Mouse (Mus musculus): ENCODE measurements around the gene Obsl1. TPM values are rescaled to one million over a fixed set of nuclear protein-coding genes. Genes with fewer than 3 reads are reported as not detected.

Gene Obsl1
- total RNA-seq, 2 experiments from 2014 or later: 24.1 to 26.3 TPM

DNA sequence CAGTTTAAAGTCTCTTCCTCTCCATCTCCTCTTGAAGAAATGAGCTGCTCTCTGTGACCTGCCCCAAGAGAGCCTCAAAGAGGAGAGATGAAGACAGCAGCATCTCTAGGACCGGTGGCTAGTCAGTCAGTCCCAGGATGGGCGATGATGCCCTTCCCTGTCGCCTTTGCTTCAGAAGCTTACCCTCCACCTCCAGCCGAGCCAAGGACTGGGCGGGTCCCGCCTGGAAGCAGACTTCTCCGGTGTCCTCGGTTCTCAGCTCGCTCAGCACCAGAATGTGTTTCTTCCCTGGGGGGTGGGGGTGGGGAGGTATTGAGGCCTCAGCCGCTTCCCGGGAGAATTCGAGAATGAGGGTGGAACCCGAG is 19.2 kb downstream of the Obsl1 start:
- no peak for DNase-seq

DNA sequence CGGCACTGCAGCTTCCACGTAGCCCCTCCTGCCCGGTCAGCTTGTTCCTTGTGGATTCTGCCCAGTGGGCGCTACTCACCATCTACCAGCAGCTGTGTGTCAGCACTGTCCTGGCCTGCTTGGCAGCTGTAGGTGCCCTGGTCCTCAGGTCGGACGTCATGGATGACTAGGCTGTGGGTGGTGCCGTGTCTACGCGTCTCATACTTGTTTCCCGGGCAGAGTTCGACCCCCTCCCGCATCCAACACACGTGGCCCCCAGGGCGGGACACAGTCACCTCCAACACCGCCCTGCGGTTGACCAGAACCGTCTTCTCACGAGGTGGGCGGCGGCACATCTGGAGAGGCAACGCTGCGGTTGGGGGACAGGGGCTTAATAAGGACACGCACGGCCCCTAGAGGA is 19.7 kb downstream of the Obsl1 start:
- no peak for DNase-seq

DNA sequence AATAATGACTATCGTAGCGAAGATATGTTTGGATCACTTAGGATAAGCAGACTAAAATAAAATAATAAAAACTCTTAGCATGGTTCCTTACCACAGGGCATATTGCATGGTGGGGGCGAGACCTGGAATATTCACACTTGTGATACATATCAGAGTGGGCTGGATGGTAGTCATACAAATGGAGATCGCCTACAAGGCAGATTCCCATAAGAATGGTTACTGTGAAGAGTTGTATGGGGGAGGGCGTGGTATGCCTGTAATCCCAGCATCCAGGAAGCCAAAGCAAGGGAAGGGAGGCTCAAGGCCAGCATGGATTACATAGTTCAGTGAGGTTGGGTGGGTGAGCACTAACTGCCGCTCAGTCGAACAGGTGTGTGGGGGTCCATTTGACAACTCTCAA is 25.5 kb downstream of the Obsl1 start:
- DNase-seq: peak in 1 of 2 experiments; percentile 23

DNA sequence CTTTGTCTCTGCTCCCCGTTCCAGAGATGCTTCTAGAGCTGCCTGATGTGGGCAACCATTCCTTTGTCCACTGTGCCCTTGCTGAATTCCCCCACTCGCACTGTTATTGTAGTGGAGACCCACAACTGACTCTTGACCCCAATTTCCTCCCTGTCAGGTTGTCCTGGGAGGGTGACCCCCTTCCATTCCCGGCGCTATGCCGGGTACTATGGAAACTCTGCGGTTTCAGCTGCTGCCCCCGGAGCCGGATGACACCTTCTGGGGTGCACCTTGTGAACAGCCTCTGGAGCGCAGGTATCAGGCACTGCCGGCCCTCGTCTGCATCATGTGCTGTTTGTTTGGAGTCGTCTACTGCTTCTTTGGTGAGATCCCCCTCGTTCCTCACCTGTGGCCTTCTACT is 26.2 kb downstream of the Obsl1 start:
- no peak for DNase-seq

DNA sequence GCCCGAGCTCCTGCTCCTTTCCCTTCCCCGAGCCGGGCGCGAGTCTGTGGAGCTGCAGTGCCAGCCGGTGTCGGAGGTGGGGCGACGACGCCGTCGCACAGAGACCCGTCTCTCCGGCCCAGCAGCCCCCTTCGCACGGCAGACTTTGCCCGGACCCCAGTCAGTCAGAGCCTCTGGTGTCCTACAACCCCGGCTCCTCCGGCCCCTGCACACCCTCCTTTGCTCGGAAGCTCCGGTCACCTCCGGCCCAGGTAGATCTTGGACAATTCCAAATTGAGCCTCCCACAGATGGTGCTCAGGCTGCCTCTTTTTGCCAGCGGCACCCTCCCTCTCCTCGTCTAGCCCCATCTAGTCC is 26.6 kb downstream of the Obsl1 start:
- DNase-seq: peak in 1 of 2 experiments; percentile 35

DNA sequence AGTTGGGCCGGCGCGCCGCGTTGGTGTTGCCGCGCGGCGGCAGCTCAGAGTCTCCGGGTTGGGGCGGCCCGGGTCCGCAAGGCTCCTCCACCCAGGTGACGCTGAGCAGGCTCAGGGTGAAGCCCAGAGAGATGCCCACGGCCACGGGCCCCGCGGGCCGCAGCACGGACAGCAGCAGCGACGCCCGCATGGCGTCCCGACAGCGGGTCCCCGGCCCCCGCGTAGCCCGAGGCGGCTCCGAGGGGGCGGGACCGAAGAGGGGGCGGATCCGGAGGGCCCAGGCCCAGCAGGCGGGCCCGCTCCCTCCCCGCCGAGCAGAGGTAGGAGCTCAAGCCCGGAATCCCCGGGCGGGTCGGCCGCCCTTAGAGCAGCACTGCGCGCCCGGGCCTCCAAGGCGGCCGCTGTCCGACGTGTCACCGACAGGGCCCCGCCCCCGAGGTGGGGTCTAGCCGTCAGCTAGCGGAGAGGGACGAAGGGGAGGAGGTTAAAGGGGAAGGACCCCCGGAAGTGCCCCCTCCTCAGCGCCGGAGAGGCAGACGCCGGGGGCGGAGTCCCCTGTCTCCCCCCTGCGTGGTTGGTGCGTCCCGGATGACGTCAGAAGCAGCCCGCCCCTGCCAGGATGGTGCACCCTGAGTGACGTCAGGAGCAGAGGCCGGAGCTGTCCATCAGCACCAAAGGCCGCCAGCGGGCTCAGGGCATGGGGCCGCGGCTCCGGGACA is 27.2 kb downstream of the Obsl1 start, which contains the start of the genes Chpf and Tmem198:
Chpf (minus strand) TSS at position 392 of the 719 bp plus-strand sequence.
Tmem198 (plus strand) TSS at position 617 of the 719 bp plus-strand sequence.
- DNase-seq: peak; percentile 98 to 99

DNA sequence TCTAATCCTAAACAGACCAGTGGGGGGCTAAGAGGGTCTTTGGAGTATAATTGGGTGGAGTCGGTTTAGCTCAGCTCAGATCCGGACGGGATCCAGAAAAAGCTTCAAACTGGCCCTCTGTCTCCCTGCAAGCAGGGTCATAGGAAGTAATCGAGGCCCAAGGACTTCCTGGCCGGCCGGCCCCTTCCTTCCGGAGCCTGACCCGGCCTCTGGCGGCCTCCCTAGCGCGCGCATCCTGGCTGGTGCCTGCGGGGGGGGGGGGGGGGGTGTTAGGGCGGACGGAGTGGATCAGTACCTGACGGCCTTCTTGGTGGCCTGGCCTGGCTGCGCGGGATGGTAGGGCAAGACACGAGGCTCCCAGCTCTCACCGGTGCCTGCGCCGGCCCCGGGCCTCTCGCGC is 27.8 kb downstream of the Obsl1 start:
- no peak for DNase-seq

DNA sequence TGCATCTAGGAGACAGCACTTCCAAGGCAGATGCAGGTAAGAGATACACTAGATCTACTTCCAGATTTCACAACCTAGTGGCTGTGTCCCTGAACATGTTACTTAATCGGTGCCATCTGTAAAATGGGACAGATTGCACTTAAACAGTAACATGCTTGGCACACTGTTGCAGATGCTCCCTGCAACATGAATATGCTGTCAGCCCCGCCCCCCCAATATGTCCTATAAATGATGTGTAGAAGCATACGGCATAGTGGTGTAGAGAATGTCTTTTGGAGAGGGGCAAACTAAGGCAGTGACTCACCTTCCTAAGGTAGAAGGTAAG is 28.3 kb downstream of the Obsl1 start:
- peak in 1 of 2 experiments; percentile 29 for DNase-seq

DNA sequence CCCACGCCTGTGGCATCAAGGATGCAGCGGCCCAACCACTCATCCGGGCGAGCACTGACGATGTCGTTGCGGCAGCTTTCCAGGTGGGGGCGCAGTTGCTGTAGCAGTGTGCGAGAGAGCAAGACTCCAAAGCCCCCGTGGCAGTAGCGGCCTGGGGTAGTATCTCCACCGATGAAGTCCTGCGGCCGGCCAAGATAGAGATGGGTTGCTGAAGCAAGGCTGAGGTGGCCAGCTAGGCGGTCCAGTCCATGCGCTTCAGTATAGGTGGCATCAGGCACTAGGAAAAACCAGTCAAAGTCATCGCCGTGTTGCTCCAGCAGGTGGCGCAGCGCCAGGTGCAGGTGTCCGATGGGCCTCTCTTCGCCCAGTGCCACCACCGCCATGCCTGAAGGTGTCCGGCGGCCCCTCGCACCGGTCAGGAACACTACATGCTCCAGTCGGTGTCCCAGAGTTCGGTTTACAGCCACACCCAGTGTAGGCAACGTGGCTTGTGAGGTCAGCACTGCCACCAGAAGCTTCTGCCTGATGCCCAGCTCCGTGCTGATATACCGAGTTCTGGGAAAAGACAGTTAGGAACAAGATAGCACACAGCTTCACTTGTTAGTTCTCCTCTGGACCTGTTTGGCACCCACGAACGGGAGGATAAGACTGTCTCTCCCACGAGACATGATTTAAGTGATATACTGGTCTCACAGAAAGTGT is 28.8 kb downstream of the Obsl1 start:
- peak; percentile 79 to 86 for DNase-seq

DNA sequence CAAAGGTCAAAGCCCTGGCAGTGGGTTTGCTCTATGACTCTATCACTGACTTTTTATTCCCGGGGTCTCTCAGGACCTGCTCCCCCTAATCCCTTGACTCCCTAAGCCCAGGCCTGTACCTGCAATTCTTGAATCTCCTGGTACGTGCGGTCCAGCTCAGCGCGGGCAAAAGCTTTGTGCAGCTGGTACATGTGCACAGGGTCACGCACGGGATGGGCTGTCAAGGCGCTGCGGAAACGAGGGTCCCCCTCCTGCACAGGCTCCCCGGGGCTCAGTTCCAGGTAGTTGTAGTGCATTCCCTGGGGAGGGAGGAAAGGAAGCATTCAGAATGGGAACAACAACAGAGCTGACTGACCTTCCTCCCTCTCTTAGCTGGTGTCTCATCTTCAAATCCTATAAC is 29.8 kb downstream of the Obsl1 start:
- DNase-seq: no peak

DNA sequence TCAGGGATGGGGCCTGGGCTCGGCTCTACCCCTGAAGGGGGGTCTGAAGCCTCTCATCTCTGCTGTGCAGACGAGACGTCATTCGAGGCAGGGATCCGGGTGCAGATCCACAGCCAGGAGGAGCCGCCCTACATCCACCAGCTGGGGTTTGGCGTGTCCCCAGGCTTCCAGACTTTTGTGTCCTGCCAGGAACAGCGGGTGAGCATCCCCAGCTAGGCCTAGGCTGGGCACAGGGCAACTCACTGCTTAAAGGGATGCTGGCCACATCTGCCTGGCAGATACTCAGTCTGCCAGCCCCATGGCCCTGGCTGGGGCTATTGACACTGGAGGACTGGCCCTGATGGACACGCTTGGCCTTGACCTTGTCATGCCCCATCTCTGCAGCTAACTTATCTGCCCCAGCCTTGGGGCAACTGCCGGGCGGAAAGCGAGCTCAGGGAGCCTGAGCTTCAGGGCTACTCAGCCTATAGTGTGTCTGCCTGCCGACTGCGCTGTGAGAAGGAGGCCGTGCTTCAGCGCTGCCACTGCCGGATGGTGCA is 36.9 kb downstream of the Obsl1 start:
- DNase-seq: no peak

DNA sequence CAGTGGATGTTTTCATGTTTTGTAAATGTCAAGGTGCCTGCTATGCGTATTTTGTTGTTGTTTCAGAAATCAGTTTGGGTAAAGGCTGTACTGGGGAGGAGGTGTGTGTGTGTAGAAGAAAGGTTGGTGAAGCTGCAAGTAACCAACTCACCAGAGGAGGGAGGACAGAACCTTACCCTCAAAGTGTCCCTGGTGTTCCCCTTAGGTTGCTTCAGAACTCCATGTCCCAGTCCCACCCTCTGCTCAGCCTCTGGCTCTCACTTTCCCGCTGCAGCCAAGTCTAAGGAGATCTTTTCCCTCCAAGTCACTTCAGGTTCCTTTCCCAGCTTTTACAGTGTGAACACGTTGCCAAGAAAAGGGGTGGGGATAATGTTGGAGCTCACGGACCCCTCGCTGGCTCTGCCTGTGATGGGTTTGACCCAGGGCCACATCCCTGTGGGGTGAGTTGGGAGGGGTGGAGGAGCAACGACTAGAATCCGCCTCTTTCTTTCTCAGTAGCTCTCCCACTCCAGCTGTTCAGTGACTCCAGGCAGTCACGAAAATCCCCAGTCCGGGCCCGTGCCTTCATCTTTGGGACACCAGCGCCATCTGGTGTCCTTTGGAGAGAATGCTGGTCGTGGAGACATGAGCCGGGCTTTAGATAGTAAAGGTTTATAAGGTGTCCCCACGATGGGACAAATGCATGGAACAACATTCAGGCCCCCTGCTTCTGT is 38.9 kb downstream of the Obsl1 start:
- peak; percentile 81 to 84 for DNase-seq

DNA sequence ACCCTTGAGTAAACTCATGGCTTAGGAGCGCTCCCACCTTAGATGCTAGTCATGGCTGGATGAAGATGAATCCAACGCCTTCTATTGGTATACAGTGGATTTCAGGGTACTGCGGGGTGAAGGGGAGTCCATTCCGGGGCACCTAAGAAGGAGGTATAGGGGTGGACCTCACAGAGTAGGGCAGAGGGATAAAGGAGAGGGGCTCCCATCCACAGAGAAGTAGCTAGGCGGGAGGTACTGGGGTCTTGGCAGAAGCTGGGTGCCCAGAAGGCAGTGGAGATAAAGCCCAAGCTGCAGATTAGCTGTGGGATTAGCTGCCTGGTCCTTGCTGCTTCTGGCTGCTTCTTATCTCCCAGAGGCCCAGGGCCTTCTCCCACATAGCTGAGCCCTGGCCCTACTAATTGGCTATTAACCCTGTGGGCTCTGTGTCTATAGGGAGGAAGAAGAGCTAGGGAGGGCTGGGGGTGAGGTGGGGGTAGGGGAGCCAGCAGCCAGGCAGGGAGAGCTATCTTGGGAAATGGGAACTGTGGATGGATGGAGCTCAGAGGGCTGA is 42.5 kb downstream of the Obsl1 start:
- DNase-seq: no peak

DNA sequence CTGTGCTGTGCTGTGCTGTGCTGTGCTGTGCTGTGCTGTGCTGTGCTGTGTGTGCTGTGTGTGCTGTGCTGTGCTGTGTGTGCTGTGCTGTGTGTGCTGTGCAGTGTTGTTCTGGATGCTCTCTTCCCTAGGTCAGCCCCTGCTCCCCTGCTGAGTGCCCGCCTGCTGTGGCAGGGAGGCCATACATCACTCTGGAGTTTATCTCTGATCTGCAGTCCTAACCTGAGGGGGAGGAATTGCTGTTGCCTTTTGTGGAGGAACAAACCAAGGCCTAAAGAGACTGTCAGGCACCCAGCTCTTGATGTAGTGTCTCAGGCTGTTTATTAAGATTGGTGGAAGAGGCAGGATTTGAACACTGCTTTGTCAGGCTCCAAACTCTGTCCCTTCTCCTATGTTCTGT is 43.6 kb downstream of the Obsl1 start:
- DNase-seq: no peak

DNA sequence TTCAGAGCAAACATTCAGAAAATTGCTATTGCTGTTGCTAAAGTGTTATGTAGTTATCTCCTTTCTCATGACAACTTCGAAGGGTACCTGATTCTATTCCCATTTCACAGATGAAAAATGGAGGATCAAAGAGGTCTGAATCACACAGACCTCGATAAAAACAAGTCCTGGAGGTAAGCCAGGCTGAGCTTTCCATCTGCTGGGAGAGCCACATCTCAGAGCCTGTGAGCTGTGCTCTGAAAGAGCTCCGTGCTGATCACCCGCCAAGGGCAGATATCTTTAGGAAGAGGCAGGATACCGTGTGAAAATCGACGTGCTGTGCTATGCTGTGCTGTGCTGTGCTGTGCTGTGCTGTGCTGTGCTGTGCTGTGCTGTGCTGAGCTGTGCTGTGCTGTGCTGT is 46.0 kb downstream of the Obsl1 start:
- DNase-seq: no peak

DNA sequence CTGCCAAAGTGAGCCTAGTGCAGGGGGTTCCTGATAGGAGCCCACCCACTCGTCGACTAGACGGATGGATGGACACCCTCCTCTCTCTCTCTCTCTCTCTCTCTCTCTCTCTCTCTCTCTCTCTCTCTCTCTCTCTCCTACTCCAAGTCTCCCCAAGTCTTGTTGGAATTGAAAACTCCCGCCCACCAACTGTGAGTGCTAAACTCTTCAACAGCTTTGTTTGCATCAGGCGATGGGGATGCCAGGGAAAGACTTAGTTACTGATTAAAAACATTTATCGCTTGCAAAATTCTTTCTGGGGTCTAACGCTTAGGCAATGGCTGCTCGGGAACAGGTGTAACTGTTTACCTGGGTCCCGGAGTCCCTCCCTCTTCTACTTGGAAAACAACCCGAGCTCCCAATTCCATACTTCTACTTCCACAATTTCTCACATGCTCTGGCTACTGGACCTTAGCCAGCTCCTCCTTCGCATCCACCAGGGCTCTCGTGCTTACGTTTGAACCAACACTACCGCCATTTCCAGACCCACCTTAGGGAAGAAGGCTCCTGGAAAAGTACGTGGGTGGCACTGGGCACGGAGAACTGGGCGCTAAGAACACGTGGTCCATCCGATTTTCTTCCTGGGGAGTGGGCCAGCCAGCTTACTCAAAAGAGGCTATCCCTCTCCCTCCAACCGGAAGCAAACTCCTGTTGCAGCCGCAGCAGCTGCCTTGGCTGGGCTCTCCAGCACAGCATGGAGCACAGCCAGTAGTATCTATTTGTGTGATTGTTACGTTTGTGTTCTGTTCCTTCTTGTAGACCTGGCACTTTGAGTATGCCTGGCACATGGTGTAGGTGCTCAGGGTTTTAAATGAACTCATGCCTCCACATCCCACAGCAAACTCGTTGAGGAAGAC is 47.2 kb downstream of the Obsl1 start:
- peak in 1 of 2 experiments; percentile 46 for DNase-seq

DNA sequence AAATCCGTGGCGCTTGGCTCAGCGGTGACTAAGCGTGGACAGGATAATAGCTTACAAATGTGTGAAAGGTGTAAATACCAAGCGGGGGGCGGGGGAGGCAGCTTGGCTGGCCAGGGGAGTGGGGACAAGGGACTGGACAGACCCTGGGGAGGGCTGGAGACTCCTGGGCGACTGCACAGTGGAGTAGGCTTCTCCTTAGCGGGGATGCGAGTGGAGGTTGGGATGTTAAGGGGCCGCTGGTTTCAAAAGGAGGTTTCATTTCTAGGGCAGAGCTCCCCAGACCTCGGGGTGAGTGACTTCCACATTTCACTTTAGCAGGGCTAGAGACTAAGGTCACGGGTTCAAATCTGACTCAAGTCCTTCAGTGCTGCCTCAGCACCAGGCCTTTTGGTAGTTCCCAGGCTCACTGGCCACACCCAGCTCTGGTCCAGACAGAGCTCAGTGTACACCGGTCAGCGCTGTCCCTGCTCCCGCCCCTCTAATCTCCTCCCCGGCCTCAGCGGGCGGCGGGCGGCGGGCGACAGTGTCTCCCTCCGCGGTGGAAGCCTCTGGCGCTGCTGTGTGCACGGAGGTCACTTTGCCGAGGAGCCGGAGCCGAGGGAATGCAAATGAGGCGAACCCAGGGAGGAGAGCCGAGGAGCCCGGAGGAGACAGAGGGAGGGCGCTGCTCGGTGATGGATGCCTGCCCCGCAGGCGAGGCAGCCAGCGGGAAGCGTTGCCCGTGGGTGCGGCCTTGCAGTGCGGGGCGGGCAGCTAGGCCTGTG is 48.0 kb downstream of the Obsl1 start:
- DNase-seq: peak in 1 of 2 experiments; percentile 59

DNA sequence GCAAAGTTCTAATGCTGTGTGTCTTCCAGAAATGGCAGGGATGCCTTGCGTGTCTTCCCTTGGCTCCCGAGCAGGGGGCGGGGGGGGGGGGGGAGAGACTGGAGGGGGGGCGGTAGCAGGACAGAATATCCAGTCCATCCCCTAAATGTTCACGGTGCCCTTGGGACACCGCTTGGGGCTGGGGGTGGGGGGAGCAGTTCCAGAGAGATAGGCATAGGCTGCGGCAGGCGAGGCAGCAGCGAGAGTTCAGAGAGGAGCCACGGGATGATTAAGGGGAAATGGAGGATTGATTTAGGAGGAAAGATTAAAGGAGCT is 48.6 kb downstream of the Obsl1 start:
- DNase-seq: no peak

DNA sequence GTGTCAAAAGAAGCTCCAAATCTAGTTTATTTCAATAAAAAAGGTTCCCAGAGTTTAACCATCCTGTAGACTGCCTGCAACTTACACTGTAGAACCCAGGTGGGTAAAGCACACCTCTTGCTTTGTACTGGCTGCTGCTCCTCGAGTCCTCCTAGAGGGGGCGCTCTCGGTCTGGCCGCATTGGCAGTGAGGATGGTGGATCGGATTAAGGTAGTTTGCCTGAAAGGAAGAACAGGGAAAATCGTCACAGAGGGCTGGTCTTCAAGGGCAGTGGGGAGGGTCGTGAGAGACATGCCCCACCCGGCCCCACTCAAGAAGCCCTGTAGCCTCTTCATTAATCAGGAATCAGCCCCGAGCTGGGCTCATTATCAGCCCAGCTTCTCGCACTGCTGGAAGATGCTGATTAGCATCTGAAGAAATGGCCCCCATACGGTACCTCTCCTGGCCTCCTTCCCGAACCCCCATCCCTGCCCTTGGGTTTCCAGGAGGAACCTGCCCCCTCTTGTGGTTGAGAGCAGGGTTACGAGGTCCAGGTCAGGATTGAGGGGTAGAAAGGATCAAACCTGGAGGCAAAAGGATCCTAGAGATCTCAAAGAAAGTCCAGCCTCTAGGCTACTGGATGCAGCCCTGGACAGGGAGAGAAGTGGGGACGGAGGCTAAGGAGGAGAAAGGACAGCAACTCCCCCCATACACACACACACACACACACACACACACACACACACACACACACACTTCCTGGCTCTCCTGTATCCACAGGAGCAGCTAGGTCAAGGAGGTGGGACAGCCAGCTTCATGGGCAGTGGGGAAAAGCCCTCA is 49.3 kb downstream of the Obsl1 start:
- no peak for DNase-seq

DNA sequence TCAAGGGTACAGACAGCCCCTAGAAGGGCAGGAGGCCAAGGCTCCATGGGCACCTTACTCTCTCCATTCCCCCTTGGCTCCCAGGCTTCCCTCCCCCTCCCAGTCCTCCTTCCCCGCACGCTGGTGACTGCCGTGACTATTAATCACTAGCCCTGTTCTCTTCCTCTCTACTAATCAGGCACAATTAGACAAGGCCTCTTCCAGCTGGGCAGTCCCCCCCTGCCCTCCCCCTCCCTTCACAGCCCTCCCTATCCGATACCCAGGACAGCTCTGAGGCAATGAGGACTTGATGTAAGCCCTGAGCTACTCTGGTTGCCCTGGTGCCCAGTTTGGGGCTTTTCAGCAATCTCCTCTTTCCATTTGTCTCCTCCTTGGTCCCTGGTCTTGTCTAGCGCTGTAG is 50.3 kb downstream of the Obsl1 start:
- DNase-seq: no peak

Measured in layer of hippocampus, postnatal 36 days (tissue).